Comparison of ENCODE assay signal across 7 mouse cellular contexts in the genomic region with DNA sequence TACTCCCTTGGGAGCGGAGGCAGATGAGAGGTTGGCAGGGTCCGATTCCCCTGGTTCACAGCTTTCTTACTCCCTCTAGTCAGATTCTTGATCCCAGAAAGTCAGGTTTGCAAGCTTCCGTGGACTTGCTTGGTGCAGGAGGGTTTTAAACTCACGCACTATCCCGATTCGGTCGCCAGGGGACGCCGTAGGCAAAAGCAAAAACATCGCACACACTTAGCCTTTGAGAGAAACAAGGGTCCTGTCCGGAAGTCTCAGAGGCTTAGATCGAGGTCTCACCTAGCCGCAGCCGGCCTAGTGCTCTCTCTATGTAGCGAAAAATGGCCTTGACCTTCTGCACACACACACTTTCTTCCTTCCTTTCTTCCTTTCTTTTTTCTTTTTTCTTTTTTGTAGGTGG. TPM values are rescaled to one million over a fixed set of nuclear protein-coding genes. Genes with fewer than 3 reads are reported as not detected.
A peak's percentile ranks its signal among the peaks of the same experiment; 100 is the strongest.
DNase-seq lines count a peak whose midpoint lies in the region; ATAC-seq lines count a peak whose summit lies in the region.

No protein-coding gene starts in this region.

- H3K27ac ChIP-seq in hindbrain, embryonic 10.5 days, result no peak overlapping the region
- H3K27ac ChIP-seq in neural tube, embryonic 14.5 days (ENCODE audit: low read depth, low read length), result no peak overlapping the region

- peaks cover 7% of the 10 kb centered on the region for H3K9me3 ChIP-seq in hindbrain, embryonic 10.5 days
- no peaks in the 10 kb centered on the region for H3K9me3 ChIP-seq in neural tube, embryonic 14.5 days (ENCODE audit: control insufficient read depth, low read length)

- peak; percentile 57 for ATAC-seq in common myeloid progenitor, adult 5-6 weeks (replicated peaks; ENCODE audit: low read depth, poor library complexity, severe bottlenecking)
- ATAC-seq in neural tube, embryonic 14.5 days (ENCODE audit: low read depth), result peak; percentile 48; the same call in 1 of the 2 replicates

- 4% methylated on average over 15 of the region's 15 CpGs for WGBS in hindbrain, embryonic 10.5 days
- 4% methylated on average over 15 of the region's 15 CpGs for WGBS in neural tube, embryonic 14.5 days

- peak; percentile 66 for DNase-seq in ovary, postnatal 36 days (ENCODE audit: low spot score)
- no peak for DNase-seq in ovary, postnatal 10 days (ENCODE audit: low spot score)
- peak; percentile 85 for DNase-seq in R1 (ENCODE audit: low read depth, low spot score)
- DNase-seq in hindbrain, embryonic 10.5 days (ENCODE audit: low spot score), result peak; percentile 81
- peak; percentile 75 for DNase-seq in liver

- peaks cover 22% of the 10 kb centered on the region for H3K4me1 ChIP-seq in hindbrain, embryonic 10.5 days (replicated peaks)
- H3K4me1 ChIP-seq in neural tube, embryonic 14.5 days (ENCODE audit: control insufficient read depth, insufficient read depth, low read length), result peaks cover 5% of the 10 kb centered on the region; the same call in 1 of the 2 replicates

- H3K27me3 ChIP-seq in hindbrain, embryonic 10.5 days (ENCODE audit: insufficient read depth, poor library complexity, severe bottlenecking), result peaks cover 99% of the 10 kb centered on the region
- H3K27me3 ChIP-seq in neural tube, embryonic 14.5 days (ENCODE audit: control insufficient read depth, insufficient read depth, low read length), result peaks cover 59% of the 10 kb centered on the region

- no peak overlapping the region for H3K4me3 ChIP-seq in hindbrain, embryonic 10.5 days
- H3K4me3 ChIP-seq in neural tube, embryonic 14.5 days (ENCODE audit: low read depth, low read length), result no peak overlapping the region

- no peak overlapping the region for H3K9ac ChIP-seq in neural tube, embryonic 14.5 days (replicated peaks; ENCODE audit: low read depth, low read length)

- no peaks in the 10 kb centered on the region for H3K36me3 ChIP-seq in hindbrain, embryonic 10.5 days
- no peaks in the 10 kb centered on the region for H3K36me3 ChIP-seq in neural tube, embryonic 14.5 days (ENCODE audit: control insufficient read depth, insufficient read depth, low read length)

- no peak overlapping the region for H3K4me2 ChIP-seq in neural tube, embryonic 14.5 days (ENCODE audit: low read depth, low read length)

RNA-seq across cellular contexts. Expression of a gene that starts 2.7 kb away (rescaled TPM):
- not detected in 2 replicates for total RNA-seq in common myeloid progenitor, adult 5-6 weeks (2017)
- 0.18 and 0.26 TPM in 2 replicates for polyA plus RNA-seq in hindbrain, embryonic 10.5 days (2016; fragmentation: Nextera tagmentation; extraction: Ambion mirVana)
- polyA plus RNA-seq in neural tube, embryonic 14.5 days (2014; fragmentation: Nextera tagmentation; extraction: Ambion mirVana), result not detected in 2 replicates

RNA-seq across cellular contexts. Expression of a gene that starts 5.0 kb away (rescaled TPM):
- total RNA-seq in common myeloid progenitor, adult 5-6 weeks (2017), result not detected in 2 replicates
- polyA plus RNA-seq in hindbrain, embryonic 10.5 days (2016; fragmentation: Nextera tagmentation; extraction: Ambion mirVana), result not detected in 2 replicates
- not detected in 2 replicates for polyA plus RNA-seq in neural tube, embryonic 14.5 days (2014; fragmentation: Nextera tagmentation; extraction: Ambion mirVana)

RNA-seq across cellular contexts. Expression of a gene that starts 7.3 kb away (rescaled TPM):
- total RNA-seq in common myeloid progenitor, adult 5-6 weeks (2017), result 6.8 and 9.5 TPM in 2 replicates
- 24.1 and 28.9 TPM in 2 replicates for polyA plus RNA-seq in hindbrain, embryonic 10.5 days (2016; fragmentation: Nextera tagmentation; extraction: Ambion mirVana)
- polyA plus RNA-seq in neural tube, embryonic 14.5 days (2014; fragmentation: Nextera tagmentation; extraction: Ambion mirVana), result 61.0 and 70.0 TPM in 2 replicates

RNA-seq across cellular contexts. Expression of a gene that starts 18.7 kb away (rescaled TPM):
- total RNA-seq in common myeloid progenitor, adult 5-6 weeks (2017), result 84.7 and 86.2 TPM in 2 replicates
- 68.7 and 71.6 TPM in 2 replicates for polyA plus RNA-seq in hindbrain, embryonic 10.5 days (2016; fragmentation: Nextera tagmentation; extraction: Ambion mirVana)
- 69.0 and 70.6 TPM in 2 replicates for polyA plus RNA-seq in neural tube, embryonic 14.5 days (2014; fragmentation: Nextera tagmentation; extraction: Ambion mirVana)

RNA-seq across cellular contexts. Expression of a gene that starts 24.1 kb away (rescaled TPM):
- total RNA-seq in common myeloid progenitor, adult 5-6 weeks (2017), result 35.4 and 49.8 TPM in 2 replicates
- polyA plus RNA-seq in hindbrain, embryonic 10.5 days (2016; fragmentation: Nextera tagmentation; extraction: Ambion mirVana), result 8.9 and 9.6 TPM in 2 replicates
- 0.27 and 6.0 TPM in 2 replicates for polyA plus RNA-seq in neural tube, embryonic 14.5 days (2014; fragmentation: Nextera tagmentation; extraction: Ambion mirVana)
